Mouse (Mus musculus) kidney, adult 2 months (tissue): ENCODE results near the gene Ghrl. TPM values are rescaled to one million over a fixed set of nuclear protein-coding genes. Genes with fewer than 3 reads are reported as not detected.
A peak's percentile ranks its signal among the peaks of the same experiment; 100 is the strongest.

Source experiments
- DNase-seq: peaks from one replicate; pipeline ENCODE4 v3.0.0; 2021
- H3K27ac ChIP-seq: fragments of 200-500 bp; 2 replicates; pipeline ENCODE4 v1.5.1; 2012; ENCODE audit warnings: low read depth, low read length, control low read depth, inconsistent platforms; ENCODE audit not compliant: insufficient read depth
- H3K27me3 ChIP-seq: fragments of 200-500 bp; replicated peaks from 2 replicates; pipeline ENCODE4 v1.6.1; 2012; ENCODE audit warnings: mild to moderate bottlenecking, moderate library complexity, low read length, inconsistent platforms; ENCODE audit not compliant: control insufficient read depth, insufficient read depth
- H3K36me3 ChIP-seq: fragments of 200-500 bp; 2 replicates; pipeline ENCODE4 v1.6.1; 2012; ENCODE audit warnings: mild to moderate bottlenecking, moderate library complexity, low read length, inconsistent platforms; ENCODE audit not compliant: control insufficient read depth, insufficient read depth
- H3K4me1 ChIP-seq: fragments of 200-500 bp; 2 replicates; pipeline ENCODE4 v1.6.1; 2011; ENCODE audit warnings: low read length; ENCODE audit not compliant: control insufficient read depth, insufficient read depth
- H3K4me3 ChIP-seq: fragments of 200-500 bp; 2 replicates; pipeline ENCODE4 v1.5.1; 2011; ENCODE audit warnings: mild to moderate bottlenecking, low read depth, low read length, control low read depth; ENCODE audit not compliant: insufficient read depth
- CTCF ChIP-seq: fragments of 200-500 bp; conservative IDR thresholded peaks from 2 replicates; pipeline ENCODE4 v1.5.1; 2011; ENCODE audit warnings: low read depth, mild to moderate bottlenecking, control low read depth, low read length, moderate library complexity, mixed read lengths; ENCODE audit not compliant: insufficient read depth, insufficient read length
- POLR2A ChIP-seq: fragments of 200-500 bp; IDR thresholded peaks from one replicate; pipeline ENCODE4 v1.6.1; 2011; ENCODE audit warnings: low read depth, low read length, control low read depth
- WGBS: fragments of 180-500 bp; shearing (Covaris S2); methylation state at CpG from one replicate; pipeline ENCODE4 v1.1.7; 2018; 5-methylcytosine and 5-hydroxymethylcytosine counted together
- polyA plus RNA-seq: library from polyadenylated mRNA; depleted of rRNA; stranded (reverse); fragments of >200 nt; gene quantifications from 2 replicates; pipeline ENCODE4 v1.2.3, GENCODE M21; 2012

Gene Ghrl
- polyA plus RNA-seq, 1 experiment = 0.09 TPM

- TF ChIP-seq POLR2A = peak; percentile 57
- 0 out of 2 replicates have a peak, but pooled peaks have one; percentile 17 for TF ChIP-seq CTCF
- Histone ChIP-seq H3K4me1 (peaks cover 15% of the 10 kb centered on the region), H3K36me3 (no peaks in the 10 kb centered on the region), H3K4me3 (peak within 1 kb of the TSS; percentile 65), H3K27ac (peak within 1 kb of the TSS; percentile 93), H3K27me3 (no peaks in the 10 kb centered on the region)
- peak; percentile 99 for DNase-seq
- 1% methylated on average over 58 of the region's 58 CpGs for WGBS
Measured at GRCm38 (mm10) chr6:113696582-113697221, 23.0 kb downstream of the Ghrl start, which contains the start of gene Tatdn2. Gene Tatdn2 (plus strand): TSS chr6:113697050.

- Histone ChIP-seq H3K27me3 (no peaks in the 10 kb centered on the region), H3K4me1 (peaks cover 18% of the 10 kb centered on the region), H3K27ac (peak overlapping the region; percentile 93), H3K4me3 (no peak overlapping the region), H3K36me3 (no peaks in the 10 kb centered on the region)
- DNase-seq = peak; percentile 39
- WGBS = 42% methylated on average over 4 of the region's 4 CpGs
- no peak for TF ChIP-seq CTCF
- TF ChIP-seq POLR2A = no peak
Measured at GRCm38 (mm10) chr6:113695766-113696355, 23.8 kb downstream of the Ghrl start.

GRCm38 (mm10) chr6:113695203-113695602 is 24.5 kb downstream of the Ghrl start:
- Histone ChIP-seq H3K36me3 (no peaks in the 10 kb centered on the region), H3K4me1 (peaks cover 22% of the 10 kb centered on the region), H3K27ac (no peak overlapping the region), H3K4me3 (no peak overlapping the region), H3K27me3 (no peaks in the 10 kb centered on the region)
- no peak for DNase-seq
- 50% methylated on average over 1 of the region's 1 CpGs for WGBS
- no peak for TF ChIP-seq CTCF
- no peak for TF ChIP-seq POLR2A

- TF ChIP-seq POLR2A (no peak), CTCF (no peak)
- H3K36me3 ChIP-seq = no peaks in the 10 kb centered on the region
- no peak for DNase-seq
- H3K4me1 ChIP-seq = peaks cover 24% of the 10 kb centered on the region
- H3K27ac ChIP-seq = no peak overlapping the region
- no peaks in the 10 kb centered on the region for H3K27me3 ChIP-seq
- 79% methylated on average over 5 of the region's 5 CpGs for WGBS
- H3K4me3 ChIP-seq = no peak overlapping the region
Measured at GRCm38 (mm10) chr6:113693377-113693776, 26.3 kb downstream of the Ghrl start.

GRCm38 (mm10) chr6:113692661-113693133 is 27.0 kb downstream of the Ghrl start:
- Histone ChIP-seq H3K27ac (no peak overlapping the region; the same call in 1 of the 2 replicates), H3K4me3 (no peak overlapping the region), H3K36me3 (no peaks in the 10 kb centered on the region), H3K27me3 (no peaks in the 10 kb centered on the region), H3K4me1 (peaks cover 24% of the 10 kb centered on the region)
- peak; percentile 50 for DNase-seq
- no peak for TF ChIP-seq POLR2A
- no peak for TF ChIP-seq CTCF
- WGBS = 68% methylated on average over 5 of the region's 5 CpGs

DNA sequence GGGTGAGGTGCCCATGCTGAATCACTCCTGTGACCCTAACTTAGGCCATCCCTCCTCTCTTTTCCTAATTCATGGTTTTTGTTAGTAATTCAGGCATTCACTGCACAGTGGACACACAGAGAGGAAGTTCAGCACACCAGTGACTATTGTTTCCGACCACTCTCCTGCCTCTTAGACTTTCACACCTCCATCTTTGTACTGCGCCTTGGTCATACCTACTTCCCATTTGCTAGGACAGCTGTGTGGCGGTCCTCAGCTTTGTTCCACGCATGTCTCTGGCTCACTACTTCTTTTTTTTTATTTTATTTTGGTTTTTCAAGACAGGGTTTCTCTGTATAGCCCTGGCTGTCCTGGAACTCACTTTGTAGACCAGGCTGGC is 28.6 kb downstream of the Ghrl start:
- Histone ChIP-seq H3K27me3 (no peaks in the 10 kb centered on the region), H3K4me1 (peaks cover 20% of the 10 kb centered on the region), H3K36me3 (no peaks in the 10 kb centered on the region), H3K4me3 (peak overlapping the region; percentile 41), H3K27ac (peak overlapping the region; percentile 98)
- DNase-seq = no peak
- TF ChIP-seq CTCF (no peak), POLR2A (no peak)
- 54% methylated on average over 4 of the region's 4 CpGs for WGBS

DNA sequence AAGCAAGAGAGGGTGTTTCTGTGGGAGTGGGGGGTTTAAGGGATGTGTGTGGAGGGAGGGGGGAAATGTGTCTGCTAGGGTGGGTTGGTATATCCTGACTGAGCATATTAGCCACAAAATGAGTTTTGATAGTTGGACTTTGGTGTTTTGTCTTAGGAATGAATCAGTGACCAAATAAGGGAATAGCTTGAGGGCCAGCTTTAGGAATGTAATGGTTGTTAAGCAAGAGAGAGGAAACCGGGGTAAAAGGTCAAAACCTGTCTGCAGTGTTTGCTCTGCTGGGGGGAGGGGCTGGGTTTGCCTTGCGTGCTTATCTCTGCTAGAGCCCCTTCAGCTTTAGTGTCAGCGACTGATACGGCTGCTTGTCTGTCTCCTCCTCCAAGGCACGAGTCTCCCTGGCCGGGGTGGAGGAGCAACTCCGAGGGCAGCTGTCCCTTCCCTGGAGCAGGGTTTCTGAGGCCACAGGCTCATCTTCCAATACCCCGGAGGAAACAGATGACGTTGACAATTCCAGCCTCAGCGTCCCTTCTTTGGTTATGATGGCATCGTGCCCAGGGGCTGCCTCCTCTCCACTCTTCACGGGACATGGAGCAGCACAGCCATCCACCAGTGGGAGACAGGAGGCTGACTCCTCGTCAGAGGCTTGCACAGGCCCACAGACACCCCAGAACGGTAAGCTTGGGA is 29.1 kb downstream of the Ghrl start:
- Histone ChIP-seq H3K4me1 (peaks cover 16% of the 10 kb centered on the region), H3K36me3 (no peaks in the 10 kb centered on the region), H3K27ac (peak overlapping the region; percentile 98), H3K4me3 (peak overlapping the region; percentile 41), H3K27me3 (no peaks in the 10 kb centered on the region)
- peak; percentile 95 for DNase-seq
- 4% methylated on average over 14 of the region's 14 CpGs for WGBS
- no peak for TF ChIP-seq CTCF
- no peak for TF ChIP-seq POLR2A
